Mouse (Mus musculus) brain, adult 2 months (tissue): ENCODE measurements around the gene Lsm10.

ENCODE experiments used
- DNase-seq: peaks from one replicate; pipeline ENCODE4 v3.0.0; 2011; ENCODE audit warnings: low read depth, low spot score

Lsm10 gene

DNA sequence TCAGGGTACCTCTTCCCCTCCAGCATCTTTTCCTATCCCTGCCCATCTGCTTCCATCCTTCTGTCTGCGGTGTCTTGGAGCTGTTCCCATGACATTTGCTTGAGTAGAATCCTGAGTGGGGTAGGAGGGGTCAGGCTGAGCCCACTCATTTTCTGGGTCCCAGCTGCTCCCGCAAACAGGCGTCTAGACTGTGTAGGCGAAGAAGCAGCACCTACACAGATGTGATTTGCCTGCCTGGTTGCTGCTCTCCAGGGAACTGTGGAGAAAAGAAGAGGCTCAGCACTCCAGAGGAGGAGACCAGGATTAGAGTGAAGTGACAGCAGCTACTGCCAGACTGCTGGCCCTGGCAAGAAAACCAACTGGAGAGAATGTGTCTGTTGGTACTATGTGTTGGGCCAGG, 22.2 kb downstream of the Lsm10 start:
- DNase-seq, result peak; percentile 96

GRCm38 (mm10) chr4:126119051-126119450, 22.6 kb downstream of the Lsm10 start:
- DNase-seq, result no peak

DNA sequence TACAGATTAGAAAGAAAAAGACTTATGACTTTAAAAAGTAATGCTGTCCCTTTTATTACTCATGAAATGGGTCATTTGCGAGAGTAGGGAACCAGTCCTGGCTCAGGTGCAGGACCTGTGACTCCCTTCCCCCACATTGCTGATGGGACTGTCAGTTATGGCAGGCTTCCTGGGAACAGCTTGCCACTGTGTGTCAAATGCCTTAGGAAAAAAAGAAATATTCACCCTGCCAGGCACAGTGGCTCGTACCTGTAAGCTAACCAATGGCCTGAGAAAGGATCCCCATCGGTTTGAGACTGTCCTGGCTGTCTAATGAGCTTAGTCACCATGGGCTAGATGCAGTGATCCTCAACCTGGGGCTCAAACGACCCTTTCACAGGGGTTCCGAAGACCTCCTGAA, 23.6 kb downstream of the Lsm10 start:
- DNase-seq, result peak; percentile 96

- DNase-seq, result peak; percentile 59
Observed at GRCm38 (mm10) chr4:126120506-126120905, 24.1 kb downstream of the Lsm10 start.

- DNase-seq, result peak; percentile 88
Observed at GRCm38 (mm10) chr4:126123309-126124040, 27.1 kb downstream of the Lsm10 start.

- DNase-seq, result no peak
Observed at GRCm38 (mm10) chr4:126130502-126130901, 34.1 kb downstream of the Lsm10 start.

- peak; percentile 83 for DNase-seq
Observed at GRCm38 (mm10) chr4:126131290-126132121, 35.1 kb downstream of the Lsm10 start.

GRCm38 (mm10) chr4:126132636-126133264, 36.3 kb downstream of the Lsm10 start:
- DNase-seq, result no peak

- DNase-seq, result peak; percentile 57
Observed at GRCm38 (mm10) chr4:126134236-126134635, 37.8 kb downstream of the Lsm10 start.

- DNase-seq, result peak; percentile 67
Observed at GRCm38 (mm10) chr4:126134639-126135038, 38.2 kb downstream of the Lsm10 start.

DNA sequence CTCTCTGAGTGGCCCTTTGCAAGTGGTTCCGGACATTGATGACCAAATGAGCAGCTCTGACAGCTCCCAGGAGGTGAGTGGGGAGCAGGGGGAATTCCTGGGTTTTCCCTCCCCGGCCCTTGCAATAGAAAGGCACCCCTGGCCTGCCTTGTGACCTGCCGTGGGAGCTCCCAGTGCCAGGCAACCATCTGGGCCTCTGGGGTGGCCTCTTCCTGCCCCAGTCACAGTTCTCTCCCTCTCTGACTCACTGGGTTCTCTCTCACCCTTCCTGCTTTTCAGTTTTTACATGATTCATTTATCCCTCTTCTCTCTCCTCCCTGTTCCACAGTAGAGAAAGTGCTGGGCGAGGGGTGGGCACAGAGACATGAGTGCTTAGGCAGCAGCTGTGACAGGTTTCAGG, 41.4 kb downstream of the Lsm10 start:
- DNase-seq, result no peak

DNA sequence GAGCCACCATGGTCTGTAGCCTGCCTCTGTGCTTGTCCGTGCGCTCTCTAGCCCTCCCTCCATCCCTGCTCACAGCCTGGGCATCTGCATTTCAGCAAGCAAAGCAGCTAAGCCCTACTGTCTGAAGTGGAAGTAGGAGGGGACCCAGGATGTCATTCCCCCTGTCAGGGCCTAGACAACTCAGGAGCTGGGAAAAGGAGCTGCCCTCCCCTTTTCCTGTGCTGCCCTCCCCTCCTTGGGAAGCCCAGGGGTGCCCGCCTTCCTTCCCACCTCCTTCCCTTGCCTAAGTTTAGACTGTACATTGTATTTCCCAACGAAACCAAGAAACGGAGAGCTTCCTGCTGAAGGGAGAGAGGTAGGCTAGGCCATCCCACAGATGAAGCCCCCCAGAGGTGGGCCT, 44.6 kb downstream of the Lsm10 start:
- DNase-seq, result no peak

- DNase-seq, result no peak
Observed at GRCm38 (mm10) chr4:126145396-126145795, 49.0 kb downstream of the Lsm10 start.

GRCm38 (mm10) chr4:126146974-126147532, 50.6 kb downstream of the Lsm10 start:
- DNase-seq, result no peak

- no peak for DNase-seq
Observed at GRCm38 (mm10) chr4:126147533-126148160, 51.2 kb downstream of the Lsm10 start, which contains the start of gene Eva1b. Gene Eva1b, plus strand, starts transcription at chr4:126147744.
